Mouse (Mus musculus) testis, adult 2 months (tissue): ENCODE results near the gene Adam12.

Experiments
- CTCF ChIP-seq: fragments of 200-500 bp; IDR thresholded peaks from 2 replicates; pipeline ENCODE4 v1.5.1; 2012; ENCODE audit warnings: low read depth, mild to moderate bottlenecking, inconsistent platforms, low read length, moderate library complexity; ENCODE audit not compliant: control insufficient read depth, insufficient read depth, insufficient replicate concordance
- POLR2A ChIP-seq: fragments of 200-500 bp; IDR thresholded peaks from 2 replicates; pipeline ENCODE4 v1.6.1; 2012; ENCODE audit warnings: low read depth, mild to moderate bottlenecking, inconsistent platforms, low read length, moderate library complexity; ENCODE audit not compliant: control insufficient read depth

- TF ChIP-seq CTCF: no peak
- TF ChIP-seq POLR2A: no peak
Measured at GRCm38 (mm10) chr7:133911881-133912280, 320.1 kb downstream of the Adam12 start.
